Mouse (Mus musculus) CD4-positive, CD25-positive, alpha-beta regulatory T cell, adult 4 months (primary cell): ENCODE measurements around the gene Eif3c. TPM values are rescaled to one million over a fixed set of nuclear protein-coding genes. Genes with fewer than 3 reads are reported as not detected.

ENCODE experiments used
- ATAC-seq: one replicate; pipeline ENCODE4 v1.8.0; 2017
- polyA plus RNA-seq, 2 experiments: library from polyadenylated mRNA; unstranded; fragments of 100-300 nt; shearing (Covaris generic); gene quantifications; one replicate each; pipeline ENCODE4 v1.2.1; 2017

The Eif3c gene
- polyA plus RNA-seq = 100 to 1,000 TPM; 228 to 250 TPM

- ATAC-seq = peak; percentile 99
These were observed at the start of gene Eif3c for GRCm38 (mm10) chr7:126566094-126566765. Eif3c (minus strand) TSS chr7:126566411.

- ATAC-seq = no peak
These were observed 46.5 kb upstream of the Eif3c start for GRCm38 (mm10) chr7:126612736-126613135.

- no peak for ATAC-seq
These were observed 41.6 kb upstream of the Eif3c start for GRCm38 (mm10) chr7:126607796-126608195.

- no peak for ATAC-seq
These were observed 40.9 kb upstream of the Eif3c start for GRCm38 (mm10) chr7:126607064-126607463.

- peak; percentile 58 for ATAC-seq
These were observed 40.4 kb upstream of the Eif3c start for GRCm38 (mm10) chr7:126606611-126607010.

GRCm38 (mm10) chr7:126602650-126603049 lies 36.4 kb upstream of the Eif3c start:
- no peak for ATAC-seq

DNA sequence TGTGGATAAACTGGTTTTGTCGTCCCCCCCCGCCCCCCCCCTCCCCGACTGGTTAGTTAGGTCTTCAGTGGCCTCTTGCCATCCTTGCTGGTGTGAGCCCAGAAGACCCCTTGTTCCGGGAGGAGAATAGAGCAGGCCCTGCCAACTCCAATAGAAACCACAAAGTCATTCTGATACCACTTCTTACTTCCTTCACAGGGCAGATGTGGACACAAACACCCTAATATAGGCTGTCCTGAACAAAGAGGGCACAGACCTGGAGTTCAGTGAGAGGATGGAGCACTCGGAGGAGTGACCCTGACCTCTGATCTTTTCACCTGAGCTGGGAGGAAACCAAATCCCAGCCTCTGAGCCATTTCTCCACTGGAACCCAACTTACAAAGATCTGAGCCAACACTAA lies 35.7 kb upstream of the Eif3c start:
- ATAC-seq = no peak

- no peak for ATAC-seq
These were observed 32.7 kb upstream of the Eif3c start for GRCm38 (mm10) chr7:126598919-126599318.

DNA sequence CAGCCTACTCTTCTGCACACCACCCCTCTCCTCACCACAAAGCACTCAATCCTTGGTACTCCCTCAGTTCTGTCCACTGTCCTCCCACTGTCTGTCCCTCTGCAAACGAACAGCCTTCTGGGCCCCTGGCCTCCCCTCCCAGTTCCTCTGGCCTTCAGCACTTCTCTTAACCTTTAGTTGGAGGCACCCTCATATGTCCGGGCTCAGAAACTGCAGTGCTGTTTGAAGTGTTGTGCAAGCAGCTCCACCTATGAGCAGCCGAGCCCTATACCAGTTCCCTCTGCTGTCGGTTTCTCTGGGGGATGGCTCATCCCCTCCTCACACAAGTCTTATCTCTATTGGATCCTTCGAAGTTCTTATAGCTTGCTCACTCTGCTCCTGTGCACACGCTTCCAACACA lies 30.2 kb upstream of the Eif3c start:
- no peak for ATAC-seq

DNA sequence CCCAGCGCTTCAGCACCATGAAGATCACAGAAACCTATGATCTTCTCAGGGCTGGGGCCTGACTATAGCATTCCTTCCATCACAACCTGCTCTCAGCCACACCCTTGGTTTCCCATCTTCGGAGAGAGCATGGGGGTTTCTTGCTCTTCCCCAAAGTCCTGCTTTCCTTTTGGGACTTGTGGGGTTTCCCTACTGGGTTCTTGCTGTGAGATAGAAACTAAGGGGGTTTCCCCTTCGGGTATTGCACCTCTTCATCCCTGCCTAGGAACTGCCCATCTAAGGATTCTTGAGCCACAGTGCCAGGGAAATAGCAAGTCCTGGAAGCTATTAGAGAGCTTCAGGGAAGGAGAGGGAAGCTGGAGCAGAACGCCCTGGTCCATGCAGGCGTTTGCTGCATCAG lies 29.7 kb upstream of the Eif3c start:
- no peak for ATAC-seq

DNA sequence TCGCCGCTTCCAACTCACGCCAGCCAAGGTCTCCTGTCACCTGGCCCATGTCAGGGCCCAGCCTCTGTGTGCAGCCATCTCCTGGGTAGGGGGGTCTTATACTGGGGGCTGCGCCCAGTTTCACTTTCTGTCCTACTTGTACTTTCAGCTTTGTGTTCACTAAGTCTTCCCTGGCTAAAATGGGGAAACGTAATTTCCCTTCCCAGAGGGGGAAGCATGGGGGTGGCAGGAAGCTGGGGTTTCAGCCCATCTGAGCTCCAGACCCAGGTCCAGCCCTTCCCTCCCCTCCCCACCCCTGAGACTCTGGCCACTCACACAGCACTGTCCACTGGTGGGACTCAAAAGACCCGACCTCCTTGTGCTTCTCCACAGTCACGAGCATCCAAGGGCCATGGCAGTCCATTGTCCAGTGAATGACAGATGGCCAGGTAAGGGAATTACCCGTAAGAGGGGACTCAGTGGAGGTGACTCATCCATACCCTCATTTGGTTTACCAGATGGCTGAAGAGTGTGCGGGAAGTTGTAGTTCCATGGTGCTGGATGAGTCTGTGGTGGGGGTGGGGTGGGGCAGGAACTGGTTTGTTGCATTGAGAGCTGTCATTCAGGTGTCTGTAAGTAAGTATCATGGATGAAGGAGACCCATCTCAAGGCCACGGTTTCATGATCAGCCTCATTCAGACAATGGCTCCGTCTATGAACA lies 28.8 kb upstream of the Eif3c start, which contains the start of gene Il27:
Il27 (minus strand) TSS at position 80 of the 700 bp plus-strand sequence.
- no peak for ATAC-seq

DNA sequence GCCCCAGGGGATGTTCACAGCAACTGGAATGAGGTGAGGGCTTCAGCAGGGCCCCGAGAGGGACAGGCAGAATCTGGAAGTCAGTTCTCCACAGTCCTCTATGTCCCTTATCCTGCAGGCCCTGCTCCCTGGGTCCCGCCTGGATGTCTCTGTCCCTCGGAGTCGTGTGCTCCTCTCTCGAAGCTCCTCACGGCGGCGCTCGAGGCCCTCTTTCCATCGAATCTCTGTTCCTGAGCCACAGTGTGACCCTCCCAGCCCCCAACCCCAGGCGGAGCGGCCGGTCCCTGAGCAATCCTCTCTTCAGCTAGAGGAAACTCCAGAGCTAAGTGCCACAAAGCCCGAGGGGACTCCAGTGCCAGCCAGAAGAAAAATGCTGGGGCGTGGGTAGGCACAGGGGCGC lies 21.6 kb upstream of the Eif3c start:
- ATAC-seq = no peak

- no peak for ATAC-seq
These were observed 20.6 kb upstream of the Eif3c start for GRCm38 (mm10) chr7:126586839-126587238.

GRCm38 (mm10) chr7:126585717-126586116 lies 19.5 kb upstream of the Eif3c start, which contains the start of gene Cln3:
Cln3 (minus strand) TSS chr7:126585817.
- no peak for ATAC-seq

- ATAC-seq = peak; percentile 65
These were observed 18.3 kb upstream of the Eif3c start, which contains the start of gene Apobr for GRCm38 (mm10) chr7:126584506-126584977. Apobr (plus strand) TSS chr7:126584942.

GRCm38 (mm10) chr7:126583761-126584160 lies 17.6 kb upstream of the Eif3c start:
- no peak for ATAC-seq

- peak; percentile 87 for ATAC-seq
These were observed 17.1 kb upstream of the Eif3c start for GRCm38 (mm10) chr7:126583251-126583709.

GRCm38 (mm10) chr7:126582759-126583158 lies 16.5 kb upstream of the Eif3c start:
- no peak for ATAC-seq

- no peak for ATAC-seq
These were observed 15.4 kb upstream of the Eif3c start for GRCm38 (mm10) chr7:126581661-126582060.

DNA sequence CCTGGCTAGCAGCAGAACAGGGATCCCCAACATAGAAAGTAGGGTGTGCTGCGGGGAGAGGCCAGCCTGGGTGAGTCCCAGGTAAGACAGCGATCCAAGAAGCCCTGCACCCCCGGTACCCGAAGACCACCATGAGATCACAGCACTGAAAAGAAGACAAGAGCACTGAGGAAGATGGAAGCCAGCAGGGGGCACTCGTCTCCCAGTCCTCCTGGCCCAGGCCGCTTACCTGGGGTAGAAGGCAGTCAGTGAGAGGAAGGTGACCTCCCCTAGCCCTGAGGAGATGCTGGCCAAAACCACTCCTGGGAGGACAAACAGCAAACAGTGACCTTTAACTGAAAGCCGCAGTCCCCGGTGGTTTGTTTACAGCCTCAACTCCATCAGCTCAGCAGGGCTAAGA lies 13.0 kb upstream of the Eif3c start:
- no peak for ATAC-seq

DNA sequence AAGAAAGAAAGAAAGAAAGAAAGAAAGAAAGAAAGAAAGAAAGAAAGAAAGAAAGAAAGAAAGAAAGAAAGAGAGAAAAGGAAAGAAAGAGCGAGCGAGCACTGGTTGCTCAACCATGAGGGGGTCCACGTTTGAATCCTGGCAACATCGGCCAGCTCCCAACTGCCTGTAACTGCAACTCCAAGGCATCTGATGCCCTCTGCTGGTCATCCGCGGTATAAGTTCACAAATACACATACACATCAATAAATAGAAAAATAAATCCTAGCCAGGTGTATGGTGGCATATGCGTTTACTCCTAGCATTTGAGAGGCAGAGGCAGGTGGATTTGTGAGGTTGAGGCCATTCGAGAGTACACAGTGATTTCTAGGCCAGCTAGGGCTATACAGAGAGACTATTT lies 10.7 kb upstream of the Eif3c start:
- no peak for ATAC-seq

DNA sequence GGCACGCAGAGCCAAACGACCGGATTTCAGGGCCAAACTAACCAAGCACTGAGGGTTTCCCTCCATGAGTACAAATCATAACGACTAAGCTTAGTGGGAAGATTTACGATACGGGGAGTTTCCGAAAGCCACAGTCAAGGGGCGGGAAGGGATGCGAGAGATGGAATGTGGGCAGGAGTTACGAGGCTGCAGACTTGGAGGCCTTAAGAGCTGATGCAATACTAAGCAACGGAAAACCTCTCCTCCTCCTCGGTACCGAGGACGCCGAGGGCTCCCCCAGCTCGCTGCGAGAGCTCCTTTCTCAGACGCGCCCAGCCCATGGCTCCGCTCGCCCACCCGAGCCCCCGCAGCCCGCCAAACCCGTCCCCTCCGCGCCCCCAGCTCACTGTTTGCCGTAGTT lies 518 bp downstream of the Eif3c start:
- peak; percentile 19 for ATAC-seq

- ATAC-seq = no peak
These were observed 9.6 kb downstream of the Eif3c start for GRCm38 (mm10) chr7:126556635-126557034.

DNA sequence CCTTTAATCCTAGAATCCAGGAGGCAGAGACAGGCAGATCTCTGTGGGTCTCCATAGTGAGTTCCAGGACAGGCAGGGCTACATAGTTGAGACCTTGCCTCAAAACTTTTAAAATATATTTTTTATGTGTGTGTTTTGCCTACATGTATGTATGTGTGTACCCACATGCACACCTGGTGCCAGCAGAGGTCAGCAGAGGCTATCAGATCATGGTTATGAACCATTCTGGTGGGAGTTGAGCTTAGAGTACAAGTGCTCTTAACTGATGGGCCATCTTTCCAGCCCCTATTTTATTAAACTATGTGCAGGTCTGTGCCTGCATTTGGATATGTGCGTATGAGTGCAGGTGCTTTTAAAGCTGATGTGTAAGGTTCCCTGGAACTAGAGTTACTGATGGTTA lies 11.4 kb downstream of the Eif3c start:
- no peak for ATAC-seq
